Mouse (Mus musculus) MEL (cell line): ENCODE results near the gene Dlg2. TPM values are rescaled to one million over a fixed set of nuclear protein-coding genes. Genes with fewer than 3 reads are reported as not detected.

Source experiments
- DNase-seq: peaks from one replicate; pipeline ENCODE4 v3.0.0; 2011; ENCODE audit warnings: low read depth, low spot score
- H3K27ac ChIP-seq: 2 replicates; pipeline ENCODE4 v1.5.1; 2012; ENCODE audit warnings: low read depth, mild to moderate bottlenecking, control low read depth, low read length, moderate library complexity; ENCODE audit not compliant: control insufficient read depth
- H3K27me3 ChIP-seq, 2 experiments: fragments of 150-350 bp in 1 of 2; sonication (generic) in 1 of 2; 2 replicates each; pipeline ENCODE4 v1.6.1; 2012; ENCODE audit warnings: low read length in 2 of 2, mild to moderate bottlenecking in 2 of 2, improper control_type of control experiment in 1 of 2, moderate library complexity in 1 of 2; ENCODE audit not compliant: insufficient read depth in 2 of 2, control insufficient read depth in 1 of 2
- H3K36me3 ChIP-seq, 2 experiments: 2 replicates each; pipeline ENCODE4 v1.6.1; 2012 to 2014; ENCODE audit warnings: low read length in 2 of 2, improper control_type of control experiment in 1 of 2, inconsistent platforms in 1 of 2, mild to moderate bottlenecking in 1 of 2; ENCODE audit not compliant: insufficient read depth in 2 of 2, control insufficient read depth in 1 of 2
- H3K4me1 ChIP-seq, 2 experiments: fragments of 150-350 bp in 1 of 2; sonication (generic) in 1 of 2; 2 replicates each; pipeline ENCODE4 v1.6.1; 2012; ENCODE audit warnings: low read length in 2 of 2, improper control_type of control experiment in 1 of 2, mild to moderate bottlenecking in 1 of 2; ENCODE audit not compliant: insufficient read depth in 2 of 2, control insufficient read depth in 1 of 2
- H3K4me3 ChIP-seq, 2 experiments: fragments of 150-350 bp in 1 of 2; sonication (generic) in 1 of 2; 2 replicates each; pipeline ENCODE4 v1.5.1; 2012; ENCODE audit warnings: low read depth in 2 of 2, low read length in 2 of 2, mild to moderate bottlenecking in 2 of 2, moderate library complexity in 2 of 2, control low read depth in 1 of 2, improper control_type of control experiment in 1 of 2; ENCODE audit not compliant: control insufficient read depth in 1 of 2, insufficient read depth in 1 of 2
- H3K79me2 ChIP-seq: 2 replicates; pipeline ENCODE4 v1.6.1; 2012; ENCODE audit warnings: mild to moderate bottlenecking, low read length, moderate library complexity; ENCODE audit not compliant: control insufficient read depth, poor library complexity, insufficient read depth
- H3K9ac ChIP-seq: 2 replicates; pipeline ENCODE4 v1.6.1; 2012; ENCODE audit warnings: low read depth, mild to moderate bottlenecking, control low read depth, low read length, moderate library complexity; ENCODE audit not compliant: control insufficient read depth, poor library complexity, severe bottlenecking
- H3K9me3 ChIP-seq: fragments of 150-350 bp; sonication (generic); replicated peaks from 2 replicates; pipeline ENCODE4 v1.6.1; 2012; ENCODE audit warnings: mild to moderate bottlenecking, low read length, improper control_type of control experiment, moderate library complexity; ENCODE audit not compliant: insufficient read depth
- BHLHE40 ChIP-seq: IDR thresholded peaks from 2 replicates; pipeline ENCODE4 v1.6.1; 2012; ENCODE audit warnings: low read depth, mild to moderate bottlenecking, inconsistent platforms, low read length, improper control_type of control experiment, borderline replicate concordance
- CHD1 ChIP-seq: IDR thresholded peaks from 2 replicates; pipeline ENCODE4 v1.6.1; 2012; ENCODE audit warnings: low read depth, mild to moderate bottlenecking, inconsistent platforms, low read length, improper control_type of control experiment
- CHD2 ChIP-seq: IDR thresholded peaks from 2 replicates; pipeline ENCODE4 v1.6.1; 2011; ENCODE audit warnings: low read length, improper control_type of control experiment
- CTCF ChIP-seq, 3 experiments: IDR thresholded peaks in 2 of 3; conservative IDR thresholded peaks in 1 of 3; 2 replicates each; pipeline ENCODE4 v1.5.1; 2011 to 2012; ENCODE audit warnings: low read length in 3 of 3, low read depth in 2 of 3, mild to moderate bottlenecking in 2 of 3, improper control_type of control experiment in 1 of 3, inconsistent platforms in 1 of 3, mixed read lengths in 1 of 3, moderate library complexity in 1 of 3; ENCODE audit not compliant: control insufficient read depth in 1 of 3, insufficient read depth in 1 of 3, poor library complexity in 1 of 3, severe bottlenecking in 1 of 3
- EP300 ChIP-seq, 2 experiments: IDR thresholded peaks; 2 replicates each; pipeline ENCODE4 v1.6.1; 2011; ENCODE audit warnings: improper control_type of control experiment in 2 of 2, low read length in 2 of 2, low read depth in 1 of 2, mild to moderate bottlenecking in 1 of 2
- GATA1 ChIP-seq: IDR thresholded peaks from 2 replicates; pipeline ENCODE4 v1.6.1; 2011; ENCODE audit warnings: low read depth, low read length, improper control_type of control experiment
- HCFC1 ChIP-seq: IDR thresholded peaks from 2 replicates; pipeline ENCODE4 v1.6.1; 2012; ENCODE audit warnings: low read depth, mild to moderate bottlenecking, inconsistent platforms, low read length, improper control_type of control experiment, moderate library complexity
- MAFK ChIP-seq: IDR thresholded peaks from 2 replicates; pipeline ENCODE4 v1.6.1; 2011; ENCODE audit warnings: low read depth, mild to moderate bottlenecking, low read length, improper control_type of control experiment, borderline replicate concordance
- MAZ ChIP-seq: IDR thresholded peaks from 2 replicates; pipeline ENCODE4 v1.6.1; 2012; ENCODE audit warnings: low read depth, mild to moderate bottlenecking, inconsistent platforms, low read length, improper control_type of control experiment
- MEF2A ChIP-seq: IDR thresholded peaks from 2 replicates; pipeline ENCODE4 v1.6.1; 2014; ENCODE audit warnings: low read depth, mild to moderate bottlenecking, inconsistent platforms, low read length, improper control_type of control experiment; ENCODE audit not compliant: poor library complexity, insufficient replicate concordance, severe bottlenecking; ENCODE audit errors: extremely low read depth
- MXI1 ChIP-seq: IDR thresholded peaks from 2 replicates; pipeline ENCODE4 v1.6.1; 2011; ENCODE audit warnings: mild to moderate bottlenecking, low read depth, low read length, improper control_type of control experiment
- MYC ChIP-seq: IDR thresholded peaks from 2 replicates; pipeline ENCODE4 v1.6.1; 2011; ENCODE audit warnings: low read depth, mild to moderate bottlenecking, low read length, improper control_type of control experiment, moderate library complexity
- NELFE ChIP-seq: IDR thresholded peaks from 2 replicates; pipeline ENCODE4 v1.6.1; 2011; ENCODE audit warnings: low read depth, low read length, improper control_type of control experiment
- POLR2AphosphoS2 ChIP-seq: IDR thresholded peaks from 2 replicates; pipeline ENCODE4 v1.6.1; 2011; ENCODE audit warnings: low read length, improper control_type of control experiment
- SIN3A ChIP-seq: IDR thresholded peaks from 2 replicates; pipeline ENCODE4 v1.6.1; 2012; ENCODE audit warnings: low read length, improper control_type of control experiment, inconsistent platforms
- SMC3 ChIP-seq: IDR thresholded peaks from 2 replicates; pipeline ENCODE4 v1.6.1; 2011; ENCODE audit warnings: low read depth, low read length, improper control_type of control experiment
- TAL1 ChIP-seq: IDR thresholded peaks from 2 replicates; pipeline ENCODE4 v1.6.1; 2012; ENCODE audit warnings: mild to moderate bottlenecking, inconsistent platforms, low read length, moderate library complexity, mixed read lengths
- TCF12 ChIP-seq: IDR thresholded peaks from 2 replicates; pipeline ENCODE4 v1.6.1; 2014; ENCODE audit warnings: low read depth, mild to moderate bottlenecking, inconsistent platforms, low read length, improper control_type of control experiment, moderate library complexity
- UBTF ChIP-seq: IDR thresholded peaks from 2 replicates; pipeline ENCODE4 v1.6.1; 2012; ENCODE audit warnings: low read depth, mild to moderate bottlenecking, inconsistent platforms, low read length, improper control_type of control experiment, moderate library complexity, borderline replicate concordance; ENCODE audit not compliant: insufficient read depth
- USF1 ChIP-seq: IDR thresholded peaks from 2 replicates; pipeline ENCODE4 v1.6.1; 2014; ENCODE audit warnings: low read depth, mild to moderate bottlenecking, inconsistent platforms, low read length, improper control_type of control experiment, moderate library complexity
- USF2 ChIP-seq, 2 experiments: IDR thresholded peaks; 2 replicates each; pipeline ENCODE4 v1.6.1; 2011 to 2012; ENCODE audit warnings: improper control_type of control experiment in 2 of 2, low read length in 2 of 2, borderline replicate concordance in 1 of 2, inconsistent platforms in 1 of 2, low read depth in 1 of 2, mild to moderate bottlenecking in 1 of 2; ENCODE audit not compliant: insufficient read depth in 1 of 2
- ZC3H11A ChIP-seq: IDR thresholded peaks from 2 replicates; pipeline ENCODE4 v1.6.1; 2012; ENCODE audit warnings: low read depth, mild to moderate bottlenecking, inconsistent platforms, low read length, improper control_type of control experiment
- ZKSCAN1 ChIP-seq: IDR thresholded peaks from 2 replicates; pipeline ENCODE4 v1.6.1; 2012; ENCODE audit warnings: low read depth, mild to moderate bottlenecking, inconsistent platforms, low read length, improper control_type of control experiment, moderate library complexity
- ZMIZ1 ChIP-seq: IDR thresholded peaks from 2 replicates; pipeline ENCODE4 v1.6.1; 2012; ENCODE audit warnings: low read depth, mild to moderate bottlenecking, inconsistent platforms, low read length, improper control_type of control experiment, moderate library complexity
- ZNF384 ChIP-seq: IDR thresholded peaks from 2 replicates; pipeline ENCODE4 v1.6.1; 2012; ENCODE audit warnings: low read depth, mild to moderate bottlenecking, inconsistent platforms, low read length, improper control_type of control experiment
- polyA plus RNA-seq, 2 experiments: library from polyadenylated mRNA; stranded (reverse) in 1 of 2; unstranded in 1 of 2; fragments of >175 nt in 1 of 2; fragments of >200 nt in 1 of 2; gene quantifications; 2 replicates each; pipeline versions ENCODE4 v1.2.1 to v1.2.4; 2012; ENCODE audit warnings: low replicate concordance in 2 of 2, low read depth in 1 of 2; ENCODE audit not compliant: insufficient read length in 2 of 2, insufficient read depth in 1 of 2, missing spikeins in 1 of 2
- total RNA-seq: library from RNA; depleted of rRNA; stranded (reverse); fragments of 300-350 nt; gene quantifications from 2 replicates; pipeline ENCODE4 v1.2.3, GENCODE M21; 2012

Gene Dlg2
- total and polyA plus RNA-seq, 3 experiments, result 0.04 TPM; not detected in 2

- no peak for TF ChIP-seq USF1
- TF ChIP-seq NELFE, result no peak
- TF ChIP-seq, all 39 proteins: peak for 0
- Histone ChIP-seq H3K9me3 (no peaks in the 10 kb centered on the region), H3K4me1 (no peaks in the 10 kb centered on the region), H3K79me2 (no peaks in the 10 kb centered on the region), H3K36me3 (no peaks in the 10 kb centered on the region), H3K27me3 (no peaks in the 10 kb centered on the region), H3K27ac (no peak overlapping the region), H3K4me3 (no peak overlapping the region), H3K9ac (no peak overlapping the region)
- DNase-seq, result no peak
Measured at GRCm38 (mm10) chr7:92264964-92265363, 1788.5 kb downstream of the Dlg2 start.

GRCm38 (mm10) chr7:92275353-92275752 is 1798.9 kb downstream of the Dlg2 start:
- no peaks in the 10 kb centered on the region for H3K79me2 ChIP-seq
- no peaks in the 10 kb centered on the region for H3K27me3 ChIP-seq
- H3K4me3 ChIP-seq, result no peak overlapping the region
- no peak for DNase-seq
- TF ChIP-seq SMC3 (no peak), MEF2A (no peak), USF1 (no peak), TAL1 (no peak), MXI1 (no peak), MAZ (no peak), USF2 (IDR thresholded peaks at IDR 0.05; ENCODE audit: borderline replicate concordance in 1 of 2, insufficient read depth in 1 of 2, low read depth in 1 of 2, low read length in 2 of 2) (no peak), ZKSCAN1 (no peak), UBTF (no peak), GATA1 (no peak), ZC3H11A (no peak), CTCF (IDR thresholded peaks at IDR 0.05 in 2 of 3, conservative IDR thresholded peaks at IDR 0.05 in 1 of 3; ENCODE audit: control insufficient read depth in 1 of 3, insufficient read depth in 1 of 3, low read depth in 2 of 3, low read length in 3 of 3, poor library complexity in 1 of 3, severe bottlenecking in 1 of 3) (no peak), MYC (no peak), MAFK (no peak)
- H3K9me3 ChIP-seq, result no peaks in the 10 kb centered on the region
- H3K36me3 ChIP-seq, result no peaks in the 10 kb centered on the region
- H3K4me1 ChIP-seq, result no peaks in the 10 kb centered on the region
- no peak overlapping the region for H3K27ac ChIP-seq
- H3K9ac ChIP-seq, result no peak overlapping the region

GRCm38 (mm10) chr7:92277629-92278028 is 1801.2 kb downstream of the Dlg2 start:
- no peaks in the 10 kb centered on the region for H3K9me3 ChIP-seq
- no peaks in the 10 kb centered on the region for H3K27me3 ChIP-seq
- no peaks in the 10 kb centered on the region for H3K79me2 ChIP-seq
- no peak overlapping the region for H3K4me3 ChIP-seq
- H3K36me3 ChIP-seq, result no peaks in the 10 kb centered on the region
- DNase-seq, result no peak
- H3K27ac ChIP-seq, result no peak overlapping the region
- H3K4me1 ChIP-seq, result no peaks in the 10 kb centered on the region
- H3K9ac ChIP-seq, result no peak overlapping the region
- TF ChIP-seq CHD2 (no peak), EP300 (IDR thresholded peaks at IDR 0.05; ENCODE audit: low read depth in 1 of 2, low read length in 2 of 2) (no peak), MXI1 (no peak), GATA1 (no peak), CHD1 (no peak), CTCF (IDR thresholded peaks at IDR 0.05 in 2 of 3, conservative IDR thresholded peaks at IDR 0.05 in 1 of 3; ENCODE audit: control insufficient read depth in 1 of 3, insufficient read depth in 1 of 3, low read depth in 2 of 3, low read length in 3 of 3, poor library complexity in 1 of 3, severe bottlenecking in 1 of 3) (no peak), ZKSCAN1 (no peak), BHLHE40 (no peak), ZNF384 (no peak), SMC3 (no peak), ZC3H11A (no peak), TCF12 (no peak), POLR2AphosphoS2 (no peak), SIN3A (no peak), ZMIZ1 (no peak), HCFC1 (no peak)
